Mouse (Mus musculus): Measurements from ENCODE around the gene Camta1.

Camta1 gene

GRCm38 (mm10) chr4:151778511-151778910 is 83.2 kb downstream of the Camta1 start:
- DNase-seq, result no peak

- DNase-seq, result no peak
Measured at GRCm38 (mm10) chr4:151777451-151777850, 84.2 kb downstream of the Camta1 start.

- DNase-seq, result no peak
Measured at GRCm38 (mm10) chr4:151775441-151775840, 86.2 kb downstream of the Camta1 start.

GRCm38 (mm10) chr4:151773651-151774050 is 88.0 kb downstream of the Camta1 start:
- no peak for DNase-seq

- no peak for DNase-seq
Measured at GRCm38 (mm10) chr4:151773007-151773406, 88.7 kb downstream of the Camta1 start.

- no peak for DNase-seq
Measured at GRCm38 (mm10) chr4:151770697-151771096, 91.0 kb downstream of the Camta1 start.

GRCm38 (mm10) chr4:151767786-151768185 is 93.9 kb downstream of the Camta1 start:
- DNase-seq, result no peak

- no peak for DNase-seq
Measured at GRCm38 (mm10) chr4:151767361-151767760, 94.3 kb downstream of the Camta1 start.

GRCm38 (mm10) chr4:151765376-151765775 is 96.3 kb downstream of the Camta1 start:
- DNase-seq, result peak; percentile 31

GRCm38 (mm10) chr4:151763928-151764327 is 97.7 kb downstream of the Camta1 start:
- DNase-seq, result no peak

- no peak for DNase-seq
Measured at GRCm38 (mm10) chr4:151759095-151759494, 102.6 kb downstream of the Camta1 start.

GRCm38 (mm10) chr4:151758337-151758736 is 103.3 kb downstream of the Camta1 start:
- no peak for DNase-seq

GRCm38 (mm10) chr4:151757261-151757660 is 104.4 kb downstream of the Camta1 start:
- no peak for DNase-seq

- DNase-seq, result no peak
Measured at GRCm38 (mm10) chr4:151756400-151756799, 105.3 kb downstream of the Camta1 start.

- no peak for DNase-seq
Measured at GRCm38 (mm10) chr4:151753231-151753630, 108.4 kb downstream of the Camta1 start.

- no peak for DNase-seq
Measured at GRCm38 (mm10) chr4:151752551-151752950, 109.1 kb downstream of the Camta1 start.

GRCm38 (mm10) chr4:151751270-151751945 is 110.3 kb downstream of the Camta1 start:
- no peak for DNase-seq

- DNase-seq, result no peak
Measured at GRCm38 (mm10) chr4:151747723-151748122, 114.0 kb downstream of the Camta1 start.

GRCm38 (mm10) chr4:151746002-151746606 is 115.6 kb downstream of the Camta1 start:
- DNase-seq, result no peak

GRCm38 (mm10) chr4:151741249-151742137 is 120.2 kb downstream of the Camta1 start:
- no peak for DNase-seq

- no peak for DNase-seq
Measured at GRCm38 (mm10) chr4:151739348-151739956, 122.2 kb downstream of the Camta1 start.

- no peak for DNase-seq
Measured at GRCm38 (mm10) chr4:151738875-151739274, 122.8 kb downstream of the Camta1 start.

- peak; percentile 30 for DNase-seq
Measured at GRCm38 (mm10) chr4:151738280-151738679, 123.4 kb downstream of the Camta1 start.

All from layer of hippocampus, adult 9-11 months (tissue).